Mouse (Mus musculus): ENCODE results near the gene Bbs9.

Bbs9 gene

DNA sequence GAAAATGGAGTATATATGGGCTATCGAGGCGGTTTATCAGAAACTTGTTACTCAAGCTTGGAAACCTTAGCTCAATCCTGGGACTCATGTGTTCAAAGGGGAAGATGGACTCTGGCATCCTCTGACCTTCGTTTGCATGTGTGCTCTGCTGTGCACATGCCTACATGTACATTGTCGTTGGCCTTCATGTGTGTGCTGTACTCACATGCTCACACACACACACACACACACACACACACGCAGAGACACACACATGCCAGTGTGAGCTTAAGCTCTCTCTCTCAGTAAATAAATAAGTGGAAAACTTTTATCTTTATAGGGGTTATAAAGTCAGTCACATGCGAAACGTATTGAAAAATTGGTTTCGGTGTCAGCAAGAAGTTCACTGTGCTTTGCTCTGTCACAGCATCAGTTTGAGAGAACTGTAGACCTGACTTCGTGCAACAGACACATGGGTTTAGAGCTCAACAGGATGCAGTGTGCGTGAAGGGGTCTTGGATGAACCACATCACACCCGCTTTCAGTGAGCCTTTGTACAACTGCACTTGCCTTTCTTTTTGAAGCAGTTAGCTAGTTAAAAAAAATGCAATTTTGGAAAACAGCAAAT, 62.4 kb downstream of the Bbs9 start:
- DNase-seq, result no peak

DNA sequence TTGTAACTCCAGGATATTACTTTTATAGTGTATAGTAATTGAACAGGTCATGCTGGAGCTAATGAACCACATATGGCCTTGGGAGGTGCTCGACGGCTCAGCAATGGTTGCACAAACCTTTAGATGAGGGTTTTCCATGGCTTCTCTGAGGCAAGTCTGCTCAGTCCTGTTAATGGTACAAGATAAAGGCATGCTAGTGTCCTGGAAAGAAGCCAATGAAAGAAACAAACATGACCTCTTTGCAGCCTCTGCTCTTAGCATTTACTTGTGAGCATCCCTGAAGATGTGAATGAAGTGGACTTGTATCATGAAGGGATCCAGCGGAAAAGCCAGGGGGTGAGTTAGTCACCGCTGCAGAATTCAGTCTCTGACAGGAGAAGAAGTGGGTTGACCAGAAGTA, 64.0 kb downstream of the Bbs9 start:
- DNase-seq, result no peak

DNA sequence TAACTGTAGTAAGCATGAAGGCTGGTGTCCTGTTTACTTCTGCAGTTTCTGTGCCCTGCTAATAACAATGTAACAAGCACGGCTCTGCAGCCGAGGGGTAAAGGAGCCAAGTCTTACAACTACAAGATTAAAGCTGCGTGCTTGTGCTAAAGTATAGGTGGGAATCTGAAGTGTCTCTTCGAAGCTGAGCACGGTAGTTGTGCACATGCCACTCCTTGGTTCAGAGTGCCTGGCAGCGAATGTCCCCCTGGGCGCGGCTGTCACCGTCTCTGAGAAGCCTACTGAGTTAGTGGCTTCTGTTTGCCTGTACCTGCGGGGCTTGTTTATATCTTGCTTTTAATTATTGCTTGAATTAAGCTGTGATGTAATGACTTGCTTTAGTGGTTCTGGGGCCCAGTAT, 65.6 kb downstream of the Bbs9 start:
- no peak for DNase-seq

DNA sequence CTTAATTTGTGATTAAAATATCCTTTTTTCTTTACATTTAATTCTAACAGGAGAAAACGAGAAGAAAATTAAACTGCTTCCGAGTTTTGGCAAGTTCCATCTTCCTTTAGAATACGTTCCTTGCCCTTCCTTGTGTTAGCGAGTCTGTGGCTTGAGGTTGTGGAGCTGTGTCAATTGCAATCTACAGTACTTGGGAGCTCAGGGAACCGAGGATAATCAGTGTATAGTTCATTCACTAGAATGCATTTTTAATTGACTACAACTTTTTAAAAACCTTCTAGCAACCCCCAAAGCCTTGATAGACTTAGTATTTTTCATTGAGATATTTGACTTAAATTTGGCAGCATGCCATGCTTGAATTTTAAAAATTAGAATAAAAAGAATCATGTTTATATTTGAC, 68.0 kb downstream of the Bbs9 start:
- no peak for DNase-seq

DNA sequence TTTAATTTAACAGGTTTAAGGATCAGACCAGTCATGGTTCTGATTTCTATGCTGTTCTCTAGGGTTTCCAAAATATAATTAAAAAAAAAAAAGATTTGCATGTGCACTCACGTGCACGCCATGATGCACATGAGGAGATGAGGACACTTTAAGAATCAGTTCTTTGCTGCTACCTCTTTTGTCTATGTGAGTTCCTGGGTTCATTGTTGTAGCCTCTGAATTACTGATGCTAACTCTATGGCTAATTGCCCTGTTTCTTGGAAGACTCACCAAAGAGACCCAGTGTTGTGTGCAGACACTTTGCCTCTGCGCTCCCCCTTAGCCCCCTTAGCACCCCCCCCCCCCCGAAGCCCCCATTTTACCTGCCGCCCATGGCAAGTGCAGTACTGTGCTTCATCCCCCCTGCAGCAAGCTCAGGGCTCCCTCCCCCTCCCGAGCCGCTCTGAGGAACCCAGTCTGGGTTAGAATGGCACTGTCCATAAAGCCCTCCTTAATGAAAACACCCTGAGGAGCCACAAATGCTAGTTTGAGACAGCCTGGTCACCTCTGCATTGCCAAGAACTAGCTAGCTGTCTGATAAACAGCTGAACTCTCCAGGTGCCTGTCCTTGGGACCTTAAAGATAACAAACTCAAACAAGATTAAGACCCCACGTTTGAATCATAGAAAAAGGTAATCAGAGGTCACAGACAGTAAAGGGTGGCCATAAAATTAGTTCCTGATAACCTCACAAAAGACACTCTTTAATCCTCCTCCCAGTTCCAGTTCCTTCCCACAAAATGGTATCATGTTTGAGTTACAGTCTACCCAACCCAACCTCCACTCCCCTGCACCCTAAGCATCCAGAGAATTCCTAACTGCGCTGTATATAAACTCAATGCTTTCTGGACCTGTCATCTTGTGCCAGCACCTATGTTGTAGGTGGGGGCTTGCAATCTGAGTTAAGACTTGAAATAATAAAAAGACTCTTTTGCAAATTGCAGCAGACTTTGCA, 69.1 kb downstream of the Bbs9 start:
- DNase-seq, result no peak

DNA sequence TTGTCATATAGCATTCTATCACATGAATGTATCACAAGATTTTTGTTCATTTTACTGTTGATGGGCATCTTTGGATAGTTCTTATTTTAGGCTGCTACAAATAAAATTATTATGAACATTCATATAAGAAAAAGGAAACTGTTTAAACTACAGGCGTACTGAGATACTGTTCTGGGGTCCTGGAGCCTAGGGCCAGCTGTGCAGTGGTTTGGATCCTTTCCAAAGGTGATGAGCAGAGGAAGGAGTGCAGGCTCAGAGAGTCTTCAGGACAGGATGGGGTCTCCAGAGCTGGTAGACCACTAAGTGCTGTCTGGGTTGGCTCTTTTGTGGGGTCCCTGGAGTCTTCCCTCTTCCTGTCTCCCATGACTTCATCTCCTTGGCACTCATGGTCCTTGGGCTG, 75.8 kb downstream of the Bbs9 start:
- no peak for DNase-seq

DNA sequence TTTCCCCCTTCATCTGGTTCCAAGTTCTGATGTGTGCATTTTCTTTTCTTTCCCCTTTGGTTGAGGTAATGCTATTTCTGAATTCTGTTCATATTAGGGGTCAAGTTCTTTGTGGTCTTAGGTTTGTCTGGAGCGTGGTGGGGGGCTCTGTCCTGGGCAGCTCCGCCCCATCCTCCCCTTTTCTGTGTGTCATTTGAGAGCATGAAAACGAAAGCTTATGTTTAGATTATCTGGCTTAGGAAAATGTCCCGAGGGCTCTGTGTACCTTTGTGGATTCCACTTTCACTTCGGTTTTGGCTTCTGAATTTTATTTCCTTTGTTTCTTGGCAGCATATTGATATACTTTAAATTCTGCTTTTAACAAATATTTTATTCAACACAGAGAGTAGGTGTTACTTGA, 80.6 kb downstream of the Bbs9 start:
- DNase-seq, result no peak

DNA sequence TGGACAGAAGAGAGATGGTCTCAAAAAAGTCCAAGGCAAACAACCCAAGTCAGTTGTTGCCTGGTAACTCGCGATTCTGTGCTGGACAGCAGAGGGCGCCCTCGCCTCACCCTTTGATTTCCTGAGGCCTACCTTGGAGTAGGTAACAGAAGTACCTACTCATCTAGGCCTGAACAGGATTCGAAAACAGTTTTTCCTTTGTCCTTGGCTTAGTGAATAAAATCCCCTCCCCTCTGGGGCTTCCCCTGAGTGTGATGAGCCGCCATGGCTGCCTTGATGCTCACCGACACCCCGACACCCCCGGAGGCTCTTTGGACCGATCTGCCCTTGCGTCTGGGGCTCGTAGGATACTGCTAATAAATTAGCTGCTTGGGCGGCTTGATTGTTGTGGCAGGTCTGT, 82.0 kb downstream of the Bbs9 start:
- DNase-seq, result peak; percentile 69 to 89

DNA sequence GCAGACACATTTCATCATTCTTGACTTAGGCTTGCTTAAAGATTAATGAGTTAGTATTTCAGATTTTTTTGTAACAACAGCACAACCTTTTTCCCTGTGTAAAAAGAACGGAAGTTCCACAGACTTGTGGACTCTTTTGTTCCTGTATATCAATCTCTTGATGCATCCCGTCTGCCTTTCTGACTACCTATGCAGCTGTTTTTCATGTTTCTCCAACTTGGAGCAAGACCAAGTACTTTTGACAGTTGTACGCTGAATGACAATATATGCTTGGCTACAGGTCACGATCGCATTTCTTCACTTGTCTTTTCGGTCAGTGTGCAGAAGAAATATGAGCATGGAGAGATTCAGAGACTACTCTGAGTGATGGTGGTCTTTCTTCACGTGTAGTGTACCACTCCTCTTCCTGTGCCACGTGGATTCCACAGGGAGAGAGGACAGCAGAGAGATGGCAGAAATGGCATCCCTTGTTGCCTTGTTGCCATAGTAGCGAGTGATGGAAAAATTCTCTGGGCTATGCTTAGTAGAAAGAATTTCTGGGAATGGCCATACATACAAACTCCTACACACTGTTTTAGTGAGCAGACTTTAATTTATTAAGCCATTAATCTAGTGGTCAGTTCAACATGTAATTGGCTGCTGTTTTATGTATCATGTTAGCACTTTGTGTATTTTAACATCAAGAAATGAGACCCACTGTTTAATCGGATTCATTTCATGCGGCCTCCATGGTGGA, 88.3 kb downstream of the Bbs9 start:
- DNase-seq, result no peak

DNA sequence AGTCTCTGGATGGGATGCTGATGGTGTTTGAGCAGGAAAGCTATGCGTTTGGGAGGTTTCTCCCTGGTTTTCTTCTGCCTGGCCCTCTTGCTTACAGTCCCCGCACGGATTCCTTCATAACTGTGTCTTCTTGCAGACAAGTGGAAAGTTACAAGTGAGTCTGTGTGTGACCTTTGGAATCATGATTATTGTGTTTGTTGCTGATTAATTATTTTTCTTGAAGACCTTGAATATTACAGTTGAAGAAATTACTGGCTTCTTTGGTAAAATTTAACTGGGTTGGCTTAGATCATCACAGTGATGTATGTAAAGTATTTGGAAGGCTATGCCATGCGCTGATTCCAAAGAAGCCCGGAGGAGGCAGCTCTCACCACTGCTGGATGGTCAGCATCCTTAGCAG, 92.2 kb downstream of the Bbs9 start:
- peak; percentile 4 to 13 for DNase-seq

DNA sequence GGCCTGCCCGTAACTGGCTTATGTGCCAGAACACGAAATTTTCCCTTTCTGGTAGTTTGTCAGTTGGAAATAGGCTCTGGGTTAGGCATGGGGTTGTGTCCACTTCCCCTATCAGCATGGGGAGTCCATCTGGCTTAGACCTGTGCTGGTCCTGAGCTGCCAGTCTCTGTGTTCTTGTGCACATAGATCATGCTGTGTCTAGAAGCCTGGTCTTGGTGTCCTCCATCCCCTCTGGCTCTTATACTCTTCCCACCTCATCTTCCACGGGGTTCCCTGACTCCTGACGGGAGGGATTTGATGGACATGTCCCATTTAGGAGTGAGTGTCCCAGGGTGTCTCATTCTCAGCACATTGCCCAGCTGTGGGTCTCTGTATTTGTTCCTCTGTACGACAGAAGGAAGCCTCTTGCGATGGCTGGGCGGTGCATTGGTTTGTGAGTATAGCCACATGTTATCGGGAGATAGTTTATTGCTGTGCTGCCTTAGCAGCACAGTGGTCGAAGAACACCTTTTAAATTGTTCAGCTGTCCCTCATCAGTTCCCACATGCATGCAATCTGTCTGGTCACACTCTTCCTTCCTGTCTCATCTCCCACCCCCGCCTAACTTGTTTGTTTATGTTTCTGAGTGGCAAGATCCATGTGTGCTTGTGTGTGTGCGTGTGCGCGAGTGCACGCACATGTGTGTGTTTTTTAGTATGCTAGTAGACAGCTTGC, 101.1 kb downstream of the Bbs9 start:
- DNase-seq, result peak; percentile 14 to 49

DNA sequence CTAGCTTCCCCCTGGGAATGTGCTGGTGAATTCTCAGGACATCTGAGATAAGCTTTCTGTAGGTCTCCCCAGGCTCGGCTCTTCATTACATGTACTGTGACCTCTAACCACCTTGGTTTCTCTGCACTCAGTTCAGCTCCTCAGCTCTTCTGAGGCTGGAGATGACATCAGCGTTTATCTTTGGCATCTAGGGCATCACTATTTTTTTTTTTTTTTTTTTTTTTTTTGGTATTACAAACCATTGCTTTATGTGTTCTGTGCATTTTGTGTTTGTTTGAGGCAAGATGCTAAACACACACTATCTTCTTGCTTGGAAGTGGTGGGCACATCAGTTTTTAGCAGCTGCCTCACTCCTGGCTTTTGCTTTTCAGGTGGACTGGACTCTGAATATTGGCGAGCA, 102.8 kb downstream of the Bbs9 start:
- DNase-seq, result no peak

DNA sequence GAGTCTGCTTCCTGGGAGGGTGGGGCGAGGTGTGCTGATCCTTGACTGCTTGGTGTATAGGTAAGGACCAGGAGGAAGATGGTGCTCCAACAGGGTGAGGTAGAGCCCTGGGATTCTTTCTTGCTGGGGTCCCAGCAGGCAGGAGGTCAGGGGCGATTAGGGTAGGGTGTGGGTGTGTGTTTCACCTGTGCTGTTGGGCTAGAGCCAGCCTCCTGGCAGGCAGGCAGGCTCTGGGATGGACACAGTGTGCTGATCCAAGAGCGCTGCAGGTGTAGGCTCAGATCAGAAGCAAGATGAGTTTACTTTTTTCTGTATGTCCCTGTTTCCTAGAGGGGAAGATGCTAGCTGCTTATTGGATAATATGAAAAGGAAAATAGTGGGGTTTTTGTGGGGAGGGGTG, 108.7 kb downstream of the Bbs9 start:
- DNase-seq, result no peak

DNA sequence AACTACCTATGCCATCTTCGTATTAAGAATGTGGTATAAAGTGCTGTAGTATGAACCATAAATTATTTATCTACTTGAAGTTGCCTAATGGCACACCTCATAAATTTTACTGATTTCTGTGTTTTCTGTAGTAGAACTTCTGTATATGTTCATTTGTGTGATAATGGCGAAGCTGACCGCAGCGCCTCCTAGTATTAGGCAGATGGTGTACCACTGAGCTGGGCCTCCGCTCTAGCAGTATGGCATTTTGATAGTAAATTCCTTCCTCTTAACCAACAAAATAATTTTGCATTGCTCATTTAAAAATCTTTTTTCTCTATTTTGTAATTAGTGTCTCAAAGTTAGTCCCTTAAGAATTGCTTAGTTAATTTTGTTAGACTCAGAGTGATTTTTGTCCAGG, 117.5 kb downstream of the Bbs9 start:
- peak in 1 of 2 experiments; percentile 34 for DNase-seq

DNA sequence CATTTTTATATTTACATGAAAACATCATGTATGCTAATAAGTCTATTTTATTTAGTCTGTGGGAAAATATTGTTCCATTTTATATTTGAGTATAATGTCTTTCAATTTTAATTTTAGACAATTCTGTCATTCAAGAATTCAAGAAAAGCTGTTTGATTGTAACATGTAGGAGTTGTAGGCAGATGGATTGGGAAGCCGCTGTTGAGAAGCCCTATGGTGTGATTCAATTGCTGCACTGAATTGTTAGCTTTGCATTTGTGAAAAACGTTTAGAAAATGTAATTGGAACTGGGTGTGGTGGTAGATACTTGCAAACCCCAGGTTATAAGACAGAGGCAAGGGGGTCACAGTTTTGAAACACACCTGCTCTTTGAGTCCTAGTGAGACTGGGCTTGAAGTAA, 121.1 kb downstream of the Bbs9 start:
- no peak for DNase-seq

DNA sequence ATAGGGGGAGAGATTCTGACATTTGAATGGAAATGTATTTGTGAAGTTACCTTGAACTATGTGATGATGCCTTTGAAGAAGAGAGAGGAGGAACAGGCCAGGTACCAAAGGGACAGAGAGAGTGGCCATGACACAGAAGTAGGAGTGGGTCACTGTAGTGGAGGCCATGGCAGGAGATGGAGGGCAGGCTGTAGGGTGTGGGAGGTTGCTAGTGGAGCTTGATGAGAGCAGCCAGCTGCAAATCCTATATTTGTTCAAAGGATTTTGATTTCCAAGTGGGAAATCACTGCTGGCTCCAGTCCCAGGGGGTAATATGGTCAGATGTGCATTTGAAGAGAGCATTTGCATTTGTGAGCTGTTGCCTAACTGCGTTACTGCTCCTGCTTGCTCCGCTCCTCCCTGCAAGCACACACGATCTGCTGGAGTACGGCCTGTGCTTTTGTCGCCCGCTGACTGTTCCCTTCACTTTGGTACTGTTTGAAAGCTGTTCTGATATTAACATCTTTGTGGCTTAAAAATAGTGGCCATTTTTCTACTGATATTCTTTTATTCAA, 137.8 kb downstream of the Bbs9 start:
- no peak for DNase-seq

DNA sequence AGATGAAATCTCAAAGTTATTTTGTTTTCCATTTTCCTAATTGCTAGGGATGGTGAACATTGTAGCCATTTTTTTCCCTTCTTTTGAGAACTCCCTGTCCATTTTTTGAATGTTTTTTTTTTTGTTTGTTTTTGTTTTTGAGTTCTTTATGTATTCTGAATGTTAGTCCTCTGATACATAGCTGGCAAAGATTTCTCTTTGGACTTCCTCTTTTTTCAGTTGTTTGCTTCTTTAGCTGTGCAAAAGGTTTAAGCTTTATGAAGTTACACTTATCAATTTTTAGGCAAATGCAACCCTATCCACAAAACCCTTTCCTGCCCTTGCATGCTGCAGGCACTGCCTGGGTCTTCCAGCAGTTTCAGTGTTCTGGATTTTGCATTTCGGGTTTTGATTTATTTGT, 143.7 kb downstream of the Bbs9 start:
- DNase-seq, result no peak

DNA sequence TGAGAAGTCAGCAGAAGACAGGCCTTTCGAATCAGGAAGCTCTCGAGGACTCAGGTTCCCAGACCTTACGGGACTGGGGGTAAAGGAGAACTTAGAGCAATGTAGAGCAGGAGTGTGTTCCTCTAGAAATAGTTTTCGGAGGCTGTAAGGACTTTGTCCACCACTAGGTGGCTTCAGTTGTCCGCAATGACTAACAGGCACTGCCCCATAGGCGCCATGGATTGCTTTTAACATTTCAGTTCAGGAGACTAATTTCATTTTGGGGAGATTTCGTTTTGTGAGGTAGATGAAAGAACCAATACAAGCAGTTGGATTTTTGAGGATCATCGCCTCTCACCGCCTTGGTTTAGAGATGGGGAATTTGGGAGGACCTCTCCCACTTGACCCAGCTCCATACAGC, 149.5 kb downstream of the Bbs9 start:
- peak; percentile 24 to 68 for DNase-seq

DNA sequence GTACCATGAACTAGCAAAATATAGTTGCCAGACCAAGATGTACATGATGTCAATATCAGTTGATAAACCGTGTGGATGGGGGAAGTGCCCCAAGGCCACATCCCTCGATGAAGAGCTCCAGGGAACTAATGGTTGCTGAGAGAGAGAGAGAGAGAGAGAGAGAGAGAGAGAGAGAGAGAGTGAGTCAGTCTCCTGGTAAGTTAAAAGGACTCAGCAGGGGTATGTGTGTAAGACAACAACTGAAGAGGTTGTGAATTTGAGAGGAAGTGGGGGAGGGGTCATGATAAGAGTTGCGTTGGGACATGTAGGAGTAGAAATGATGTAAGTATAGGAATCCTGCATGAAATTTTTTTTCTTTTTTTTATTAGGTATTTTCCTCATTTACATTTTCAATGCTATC, 150.5 kb downstream of the Bbs9 start:
- no peak for DNase-seq

DNA sequence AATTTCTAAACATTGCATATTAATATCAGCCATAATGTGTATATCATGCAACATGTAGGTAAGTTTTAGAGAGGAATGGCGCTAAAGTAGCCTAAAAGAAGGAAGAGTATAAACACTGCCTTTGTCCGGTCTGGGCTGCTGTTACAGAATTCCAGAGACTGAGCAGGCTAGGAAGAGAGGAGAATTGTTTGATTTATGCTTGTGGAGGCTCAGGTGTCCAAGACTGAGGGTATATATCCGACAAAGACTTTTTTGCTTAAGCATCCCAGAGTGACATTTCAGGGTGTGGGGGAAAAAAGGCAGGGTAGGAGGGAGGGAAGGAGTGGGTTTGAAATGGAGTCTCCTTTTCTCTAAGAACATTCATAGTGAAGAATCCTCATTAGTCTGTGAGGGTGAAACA, 152.4 kb downstream of the Bbs9 start:
- no peak for DNase-seq

DNA sequence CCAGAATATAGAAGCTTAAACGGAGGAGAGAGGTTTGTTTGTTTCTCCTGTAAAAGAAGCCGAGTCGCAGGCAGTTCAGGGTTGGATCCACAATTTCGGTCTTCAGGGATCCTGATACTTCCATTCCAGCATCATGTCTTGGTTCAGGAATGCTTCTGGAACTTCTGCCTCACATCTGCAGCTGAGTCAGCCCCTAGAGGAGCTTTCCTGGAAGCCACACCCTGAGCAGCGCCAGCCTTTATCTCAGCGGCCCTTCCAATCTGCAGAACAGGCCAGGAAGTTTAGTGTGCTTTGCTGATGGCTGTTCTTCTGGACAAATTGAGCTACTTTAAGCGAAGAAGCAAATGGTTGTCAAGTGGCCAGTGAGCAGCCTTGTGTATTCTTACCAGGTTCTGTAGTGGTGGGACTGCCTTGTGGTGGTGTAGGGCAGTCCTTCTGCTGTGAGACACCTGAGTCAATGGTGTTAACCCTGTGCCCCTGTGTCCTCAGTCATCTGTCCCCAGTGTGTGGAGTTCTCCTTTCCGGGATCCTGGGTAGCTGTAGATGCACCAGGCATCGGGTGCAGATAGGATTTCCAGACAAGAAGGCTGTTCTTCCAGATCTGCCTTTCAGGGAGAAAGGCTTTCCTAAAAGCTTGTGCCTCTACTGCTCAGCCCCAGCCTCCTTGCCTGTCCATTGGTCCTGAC, 157.4 kb downstream of the Bbs9 start:
- DNase-seq, result no peak

DNA sequence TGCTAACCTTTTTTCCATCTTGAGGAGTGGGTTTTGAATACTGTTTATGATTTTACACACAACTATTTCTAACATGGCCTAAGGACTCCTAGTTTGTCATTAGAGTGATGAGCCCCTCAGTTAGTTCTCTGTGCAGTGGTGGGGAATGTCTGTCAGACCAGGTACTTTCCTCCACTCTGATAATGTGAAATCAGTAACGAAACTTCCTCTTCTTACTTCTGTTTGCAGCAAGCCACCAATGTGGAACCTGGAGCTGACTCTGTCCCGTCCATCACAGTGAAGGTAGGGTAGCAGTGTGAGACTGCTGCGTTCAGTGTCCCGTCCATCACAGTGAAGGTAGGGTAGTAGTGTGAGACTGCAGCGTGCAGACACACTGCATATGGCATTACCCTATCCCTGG, 163.0 kb downstream of the Bbs9 start:
- no peak for DNase-seq
